Mouse (Mus musculus) olfactory bulb, adult 2 months (tissue): Measurements from ENCODE around the gene Lrrk2.

Source experiments
- CTCF ChIP-seq: fragments of 200-500 bp; IDR thresholded peaks from 2 replicates; pipeline ENCODE4 v1.5.1; 2012; ENCODE audit warnings: low read depth, mild to moderate bottlenecking, low read length, moderate library complexity; ENCODE audit not compliant: insufficient read depth
- POLR2A ChIP-seq: fragments of 200-500 bp; IDR thresholded peaks from 2 replicates; pipeline ENCODE4 v1.6.1; 2012; ENCODE audit warnings: mild to moderate bottlenecking, low read depth, low read length, moderate library complexity; ENCODE audit not compliant: insufficient read depth

DNA sequence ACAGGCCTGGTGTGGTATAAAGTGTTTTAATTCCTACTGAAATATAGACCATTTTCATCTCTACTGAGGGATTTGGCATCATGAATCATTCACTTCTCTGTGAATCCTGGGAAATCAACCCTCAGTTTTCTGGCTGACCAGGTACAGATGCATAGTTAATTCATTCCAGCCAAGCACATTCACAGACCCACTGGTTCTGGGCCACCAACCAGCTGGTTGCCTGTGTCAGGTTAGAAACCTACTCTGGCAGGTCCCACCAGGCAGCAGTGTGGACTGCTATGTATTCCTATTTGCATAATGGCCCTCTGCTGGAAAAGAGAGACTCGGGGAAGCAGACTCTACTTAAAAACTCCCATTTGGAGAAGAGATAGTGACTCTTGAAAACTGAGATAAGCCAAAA lies 27.9 kb downstream of the Lrrk2 start:
- TF ChIP-seq CTCF (no peak), POLR2A (no peak)
